Mouse (Mus musculus) C2C12 (cell line): ENCODE results near the gene Rps25. TPM values are rescaled to one million over a fixed set of nuclear protein-coding genes. Genes with fewer than 3 reads are reported as not detected.
A peak's percentile ranks its signal among the peaks of the same experiment; 100 is the strongest.

Source experiments
- H3K27me3 ChIP-seq: one replicate; pipeline ENCODE4 v1.6.1; 2011; ENCODE audit not compliant: control insufficient read depth, insufficient read depth, insufficient read length
- H3K36me3 ChIP-seq: one replicate; pipeline ENCODE4 v1.6.1; 2011; ENCODE audit not compliant: control insufficient read depth, insufficient read depth
- H3K4me3 ChIP-seq: one replicate; pipeline ENCODE4 v1.5.1; 2011; ENCODE audit warnings: mild to moderate bottlenecking, control low read depth; ENCODE audit not compliant: poor library complexity, insufficient read depth, severe bottlenecking
- H3K79me2 ChIP-seq: one replicate; pipeline ENCODE4 v1.6.1; 2011; ENCODE audit not compliant: control insufficient read depth, insufficient read depth
- H3K79me3 ChIP-seq: one replicate; pipeline ENCODE4 v1.6.1; 2011; ENCODE audit warnings: low read depth, control low read depth
- H3ac ChIP-seq: one replicate; pipeline ENCODE3; 2011; ENCODE audit warnings: low read depth; ENCODE audit not compliant: control insufficient read depth, insufficient read length
- CEBPB ChIP-seq: IDR thresholded peaks from one replicate; pipeline ENCODE4 v1.6.1; 2011; ENCODE audit warnings: low read depth, mild to moderate bottlenecking, control low read depth, moderate library complexity
- CTCF ChIP-seq: IDR thresholded peaks from one replicate; pipeline ENCODE4 v1.5.1; 2011; ENCODE audit not compliant: control insufficient read depth, insufficient read depth, insufficient read length
- FOSL1 ChIP-seq: IDR thresholded peaks from one replicate; pipeline ENCODE4 v1.8.0; 2011; ENCODE audit warnings: mild to moderate bottlenecking, low read length; ENCODE audit not compliant: poor library complexity, insufficient read depth, severe bottlenecking
- MAX ChIP-seq: IDR thresholded peaks from one replicate; pipeline ENCODE4 v1.6.1; 2011; ENCODE audit warnings: mild to moderate bottlenecking, control low read depth
- MYOD1 ChIP-seq: IDR thresholded peaks from one replicate; pipeline ENCODE4 v1.6.1; 2011; ENCODE audit warnings: low read depth; ENCODE audit not compliant: control insufficient read depth, insufficient read length
- MYOG ChIP-seq: IDR thresholded peaks from one replicate; pipeline ENCODE4 v1.6.1; 2011; ENCODE audit not compliant: control insufficient read depth, insufficient read length; ENCODE audit errors: extremely low read depth
- USF1 ChIP-seq: IDR thresholded peaks from one replicate; pipeline ENCODE4 v1.6.1; 2011; ENCODE audit warnings: low read depth, mild to moderate bottlenecking, control low read depth, moderate library complexity
- polyA plus RNA-seq: library from polyadenylated mRNA; unstranded; fragments of >200 nt; fragmentation: generic; extraction: Trizol; gene quantifications from one replicate; pipeline ENCODE4 v1.2.1, GENCODE M21; 2012; ENCODE audit warnings: missing spikeins

The Rps25 gene
- polyA plus RNA-seq, 1 experiment = 2,166 TPM

GRCm38 (mm10) chr9:44410647-44411336, 3.9 kb downstream of the Rps25 start:
- Histone ChIP-seq H3K79me2 (peaks cover 49% of the 10 kb centered on the region), H3K27me3 (no peaks in the 10 kb centered on the region), H3K4me3 (no peak overlapping the region), H3ac (no peak overlapping the region), H3K36me3 (peaks cover 65% of the 10 kb centered on the region), H3K79me3 (peaks cover 31% of the 10 kb centered on the region)
- no peak for TF ChIP-seq MYOD1
- no peak for TF ChIP-seq MAX
- no peak for TF ChIP-seq USF1
- no peak for TF ChIP-seq FOSL1
- no peak for TF ChIP-seq CEBPB
- TF ChIP-seq CTCF = no peak
- no peak for TF ChIP-seq MYOG

- no peak overlapping the region for H3ac ChIP-seq
- peaks cover 24% of the 10 kb centered on the region for H3K79me3 ChIP-seq
- peaks cover 40% of the 10 kb centered on the region for H3K79me2 ChIP-seq
- no peak for TF ChIP-seq CEBPB
- no peak for TF ChIP-seq USF1
- TF ChIP-seq CTCF = no peak
- no peak for TF ChIP-seq MYOG
- TF ChIP-seq MYOD1 = no peak
- TF ChIP-seq FOSL1 = no peak
- TF ChIP-seq MAX = no peak
- no peak overlapping the region for H3K4me3 ChIP-seq
- peaks cover 70% of the 10 kb centered on the region for H3K36me3 ChIP-seq
- H3K27me3 ChIP-seq = no peaks in the 10 kb centered on the region
Measured at GRCm38 (mm10) chr9:44411601-44412130, 4.7 kb downstream of the Rps25 start.

- Histone ChIP-seq H3ac (no peak overlapping the region), H3K36me3 (peaks cover 70% of the 10 kb centered on the region), H3K79me2 (peaks cover 41% of the 10 kb centered on the region), H3K79me3 (peaks cover 26% of the 10 kb centered on the region), H3K4me3 (no peak overlapping the region), H3K27me3 (no peaks in the 10 kb centered on the region)
- no peak for TF ChIP-seq MYOD1
- TF ChIP-seq MAX = no peak
- TF ChIP-seq MYOG = no peak
- no peak for TF ChIP-seq FOSL1
- TF ChIP-seq CTCF = no peak
- TF ChIP-seq CEBPB = no peak
- TF ChIP-seq USF1 = no peak
Measured at GRCm38 (mm10) chr9:44412306-44412705, 5.4 kb downstream of the Rps25 start.

- Histone ChIP-seq H3K4me3 (no peak overlapping the region), H3K79me3 (peaks cover 27% of the 10 kb centered on the region), H3K79me2 (peaks cover 43% of the 10 kb centered on the region), H3K36me3 (peaks cover 70% of the 10 kb centered on the region), H3K27me3 (no peaks in the 10 kb centered on the region), H3ac (no peak overlapping the region)
- TF ChIP-seq CEBPB (no peak), CTCF (no peak), MAX (no peak), MYOG (no peak), USF1 (no peak), MYOD1 (no peak), FOSL1 (no peak)
Measured at GRCm38 (mm10) chr9:44412781-44413180, 5.8 kb downstream of the Rps25 start.

GRCm38 (mm10) chr9:44417156-44417891, 10.4 kb downstream of the Rps25 start:
- peak overlapping the region; percentile 83 for H3K4me3 ChIP-seq
- H3K79me3 ChIP-seq = peaks cover 4% of the 10 kb centered on the region
- H3K79me2 ChIP-seq = peaks cover 10% of the 10 kb centered on the region

More at GRCm38 (mm10) chr9:44417156-44417891, 10.4 kb downstream of the Rps25 start:
- TF ChIP-seq CTCF = no peak
- H3K36me3 ChIP-seq = peaks cover 26% of the 10 kb centered on the region
- peak overlapping the region; percentile 57 for H3ac ChIP-seq
- H3K27me3 ChIP-seq = no peaks in the 10 kb centered on the region
